Mouse (Mus musculus) stomach, postnatal 0 days (tissue): Measurements from ENCODE around the gene Ddit4. TPM values are rescaled to one million over a fixed set of nuclear protein-coding genes. Genes with fewer than 3 reads are reported as not detected.

Experiments used
- ATAC-seq: fragments of 200-750 bp; cut with Nextera tagmentation; 2 replicates; pipeline ENCODE4 v1.8.0; 2017; ENCODE audit not compliant: low FRiP score, low TSS enrichment
- DNase-seq: peaks from one replicate; pipeline ENCODE4 v3.0.0-alpha.2; 2016; ENCODE audit warnings: low spot score
- H3K27ac ChIP-seq: fragments of 300-500 bp; sonication (generic); replicated peaks from 2 replicates; pipeline ENCODE4 v1.5.1; 2014; ENCODE audit warnings: mild to moderate bottlenecking, control low read depth
- H3K27me3 ChIP-seq: fragments of 300-500 bp; sonication (generic); 2 replicates; pipeline ENCODE4 v1.6.1; 2014; ENCODE audit warnings: low read length; ENCODE audit not compliant: control insufficient read depth, insufficient read depth
- H3K36me3 ChIP-seq: fragments of 300-500 bp; sonication (generic); 2 replicates; pipeline ENCODE4 v1.6.1; 2014; ENCODE audit warnings: low read length, mixed read lengths; ENCODE audit not compliant: control insufficient read depth, insufficient read depth
- H3K4me1 ChIP-seq: fragments of 300-500 bp; sonication (generic); replicated peaks from 2 replicates; pipeline ENCODE4 v1.6.1; 2014; ENCODE audit warnings: antibody characterized with exemption; ENCODE audit not compliant: control insufficient read depth, insufficient read depth
- H3K4me2 ChIP-seq: fragments of 300-500 bp; sonication (generic); replicated peaks from 2 replicates; pipeline ENCODE4 v1.6.1; 2014; ENCODE audit warnings: low read depth, mild to moderate bottlenecking, control low read depth, moderate library complexity
- H3K4me3 ChIP-seq: fragments of 300-500 bp; sonication (generic); 2 replicates; pipeline ENCODE4 v1.5.1; 2014; ENCODE audit warnings: low read depth, low read length, control low read depth
- H3K9ac ChIP-seq: fragments of 300-500 bp; sonication (generic); 2 replicates; pipeline ENCODE4 v1.6.1; 2014; ENCODE audit warnings: mild to moderate bottlenecking, low read length, control low read depth, mixed read lengths
- H3K9me3 ChIP-seq: fragments of 300-500 bp; sonication (generic); 2 replicates; pipeline ENCODE4 v1.6.1; 2016; ENCODE audit warnings: low read length; ENCODE audit not compliant: control insufficient read depth
- CTCF ChIP-seq: IDR thresholded peaks from 2 replicates; pipeline ENCODE4 v1.5.1; 2016; ENCODE audit warnings: antibody characterized with exemption, low read depth, mild to moderate bottlenecking, moderate library complexity
- EP300 ChIP-seq: optimal IDR thresholded peaks from 2 replicates; pipeline ENCODE3; 2016; ENCODE audit warnings: antibody characterized with exemption
- WGBS: fragments of 180-500 bp; shearing (Covaris S2); extraction: QIAGEN DNeasy Blood & Tissue Kit; methylation state at CpG from one replicate; pipeline ENCODE4 v1.1.7; 2014; 5-methylcytosine and 5-hydroxymethylcytosine counted together
- polyA plus RNA-seq: library from polyadenylated mRNA; unstranded; fragments of >200 nt; fragmentation: Nextera tagmentation; extraction: Ambion mirVana; gene quantifications from 2 replicates; pipeline ENCODE4 v1.2.1, GENCODE M21; 2015

Ddit4 gene
- polyA plus RNA-seq, 1 experiment from 2014 or later, result 17.3 TPM

GRCm38 (mm10) chr10:59964504-59965361, 13.1 kb upstream of the Ddit4 start:
- Histone ChIP-seq H3K9ac (peak overlapping the region; percentile 47), H3K4me1 (peaks cover 8% of the 10 kb centered on the region), H3K27ac (peak overlapping the region; percentile 87), H3K4me2 (peak overlapping the region; percentile 36), H3K27me3 (no peaks in the 10 kb centered on the region), H3K4me3 (no peak overlapping the region), H3K9me3 (no peaks in the 10 kb centered on the region), H3K36me3 (no peaks in the 10 kb centered on the region)
- WGBS, result 13% methylated on average over 18 of the region's 23 CpGs
- ATAC-seq (peak; percentile 68), DNase-seq (peak; percentile 55)
- TF ChIP-seq EP300, result no peak
- no peak for TF ChIP-seq CTCF

- Histone ChIP-seq H3K27ac (0 out of 2 replicates have a peak overlapping the region, but pooled peaks have one; percentile 24), H3K9ac (peak overlapping the region; percentile 27; the same call in 1 of the 2 replicates), H3K27me3 (no peaks in the 10 kb centered on the region), H3K4me3 (no peak overlapping the region), H3K36me3 (no peaks in the 10 kb centered on the region), H3K4me1 (peaks cover 8% of the 10 kb centered on the region), H3K4me2 (no peak overlapping the region), H3K9me3 (no peaks in the 10 kb centered on the region)
- TF ChIP-seq CTCF, result no peak
- no peak for TF ChIP-seq EP300
- ATAC-seq (no peak), DNase-seq (no peak)
- WGBS, result 59% methylated on average over 2 of the region's 2 CpGs
Measured at GRCm38 (mm10) chr10:59963609-59964008, 12.0 kb upstream of the Ddit4 start.

- ATAC-seq (no peak), DNase-seq (no peak)
- 72% methylated on average over 11 of the region's 12 CpGs for WGBS
- no peak overlapping the region for H3K4me2 ChIP-seq
- H3K4me1 ChIP-seq, result 0 out of 2 replicates have a peak, but pooled peaks cover 2% of the 10 kb centered on the region
- no peak overlapping the region for H3K4me3 ChIP-seq
- H3K9me3 ChIP-seq, result no peaks in the 10 kb centered on the region
- no peak overlapping the region for H3K27ac ChIP-seq
- H3K36me3 ChIP-seq, result no peaks in the 10 kb centered on the region
- no peaks in the 10 kb centered on the region for H3K27me3 ChIP-seq
- H3K9ac ChIP-seq, result no peak overlapping the region
- TF ChIP-seq EP300, result no peak
Measured at GRCm38 (mm10) chr10:59959517-59959916, 7.9 kb upstream of the Ddit4 start.

- 53% methylated on average over 5 of the region's 5 CpGs for WGBS
- Histone ChIP-seq H3K27me3 (no peaks in the 10 kb centered on the region), H3K4me2 (no peak overlapping the region), H3K9ac (peak overlapping the region; percentile 13; the same call in 1 of the 2 replicates), H3K36me3 (no peaks in the 10 kb centered on the region), H3K4me1 (0 out of 2 replicates have a peak, but pooled peaks cover 2% of the 10 kb centered on the region), H3K27ac (no peak overlapping the region), H3K9me3 (no peaks in the 10 kb centered on the region), H3K4me3 (no peak overlapping the region)
- TF ChIP-seq EP300 (no peak), CTCF (no peak)
- DNase-seq (no peak), ATAC-seq (no peak)
Measured at GRCm38 (mm10) chr10:59958458-59958857, 6.8 kb upstream of the Ddit4 start.

GRCm38 (mm10) chr10:59957171-59958149, 5.8 kb upstream of the Ddit4 start:
- TF ChIP-seq CTCF (no peak), EP300 (no peak)

More at GRCm38 (mm10) chr10:59957171-59958149, 5.8 kb upstream of the Ddit4 start:
- no peaks in the 10 kb centered on the region for H3K27me3 ChIP-seq
- H3K4me3 ChIP-seq, result no peak overlapping the region
- no peak overlapping the region for H3K27ac ChIP-seq
- ATAC-seq (no peak), DNase-seq (no peak)
- 0 out of 2 replicates have a peak overlapping the region, but pooled peaks have one; percentile 4 for H3K9ac ChIP-seq
- H3K4me1 ChIP-seq, result 0 out of 2 replicates have a peak, but pooled peaks cover 2% of the 10 kb centered on the region
- no peaks in the 10 kb centered on the region for H3K9me3 ChIP-seq
- WGBS, result 34% methylated on average over 25 of the region's 25 CpGs
- H3K4me2 ChIP-seq, result no peak overlapping the region
- no peaks in the 10 kb centered on the region for H3K36me3 ChIP-seq
